ENCODE assay signal across 21 mouse cellular contexts in the genomic region with DNA sequence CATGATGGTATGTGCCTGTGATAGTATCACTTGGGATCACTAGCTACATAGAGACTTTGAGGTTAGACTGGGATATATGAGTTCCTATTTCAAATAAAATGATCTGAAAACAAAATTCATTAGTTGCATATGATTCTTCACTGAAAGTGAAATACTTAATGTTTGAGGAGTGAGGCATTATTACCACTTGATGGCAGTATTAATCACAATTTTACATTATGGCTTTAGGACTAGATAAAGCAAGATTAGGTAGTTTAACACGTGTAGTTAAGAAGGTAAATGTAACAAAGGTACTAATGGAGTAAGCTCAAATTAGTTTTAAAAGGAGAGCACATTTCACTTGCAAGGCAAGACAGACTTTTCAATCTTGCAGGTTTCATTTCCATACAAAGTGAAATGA. TPM values are rescaled to one million over a fixed set of nuclear protein-coding genes. Genes with fewer than 3 reads are reported as not detected.
DNase-seq lines count a peak whose midpoint lies in the region; ATAC-seq and TF ChIP-seq lines count a peak whose summit lies in the region.
"Had no signal": no experiment of that assay in that cellular context is flagged by ENCODE, and none has a peak within 500 bp of the region (broad histone marks: within the 10 kb centered on the region; RNA-seq: fewer than 3 reads in every experiment).

No protein-coding gene starts in this region.

- no peak for DNase-seq in frontal cortex, postnatal 14 days (ENCODE audit: low spot score in 2 of 2)
- DNase-seq in lung, postnatal 0 days (ENCODE audit: low spot score): peak; percentile 15
- no peak for DNase-seq in lung, postnatal 10 days
- DNase-seq in c-Kit-positive CD71-positive TER-119-positive erythroid progenitor cells, embryonic 14.5 days (ENCODE audit: low spot score): peak; percentile 14
- DNase-seq in splenic B cell, adult 2 months (ENCODE audit: low read depth, low spot score): peak; percentile 15
- no peak for DNase-seq in gastrocnemius, postnatal 14 days
- DNase-seq in cerebellum, adult 11 months: no peak
- DNase-seq: adrenal gland, postnatal 10 days; heart, adult 18-20 months; heart, postnatal 10 days; kidney, postnatal 25 days; lung, postnatal 4 days; right cerebral cortex, adult 18-20 months; thymus, adult 2 months had no signal

- no peak overlapping the region for H3K4me2 ChIP-seq in lung, postnatal 0 days (replicated peaks; ENCODE audit: low read depth, low read length)
- H3K4me2 ChIP-seq: embryonic facial prominence, embryonic 15.5 days; forebrain, embryonic 15.5 days; neural tube, embryonic 15.5 days had no signal

- peaks cover 7% of the 10 kb centered on the region; the same call in 1 of the 2 replicates for H3K36me3 ChIP-seq in lung, postnatal 0 days (ENCODE audit: insufficient read depth, low read length)
- H3K36me3 ChIP-seq in splenic B cell, adult 2 months (ENCODE audit: control insufficient read depth, insufficient read depth, low read length, poor library complexity, severe bottlenecking): no peaks in the 10 kb centered on the region

- WGBS in lung, postnatal 0 days: 56% methylated on average over 1 of the region's 1 CpGs

- no peak overlapping the region for H3K27ac ChIP-seq in lung, postnatal 0 days (ENCODE audit: low read length)
- H3K27ac ChIP-seq: embryonic facial prominence, embryonic 15.5 days; forebrain, embryonic 15.5 days; limb, embryonic 10.5 days; liver, embryonic 14.5 days; neural tube, embryonic 15.5 days had no signal

- peak; percentile 24; the same call in 1 of the 2 replicates for TF ChIP-seq CTCF in lung, postnatal 0 days (IDR thresholded peaks at IDR 0.05)

- no peaks in the 10 kb centered on the region for H3K9me3 ChIP-seq in lung, postnatal 0 days (ENCODE audit: low read length)
- H3K9me3 ChIP-seq: embryonic facial prominence, embryonic 15.5 days; forebrain, embryonic 15.5 days; limb, embryonic 10.5 days; neural tube, embryonic 15.5 days had no signal

- intact Hi-C loops in gastrocnemius, postnatal 14 days (cut with DNase I; ENCODE audit: low total_unique reads): no loop called here

- ATAC-seq in frontal cortex, adult (ENCODE audit: low TSS enrichment): 0 out of 2 replicates have a peak, but pooled peaks have one; percentile 9
- ATAC-seq in lung, postnatal 0 days: no peak
- ATAC-seq: forebrain, embryonic 15.5 days had no signal

- H3K4me3 ChIP-seq in lung, postnatal 0 days (ENCODE audit: low read depth, low read length): no peak overlapping the region
- H3K4me3 ChIP-seq: embryonic facial prominence, embryonic 15.5 days; forebrain, embryonic 15.5 days; limb, embryonic 10.5 days; neural tube, embryonic 15.5 days had no signal

- TF ChIP-seq EP300 in lung, postnatal 0 days (IDR thresholded peaks at IDR 0.05): no peak

- H3K27me3 ChIP-seq in lung, postnatal 0 days (replicated peaks; ENCODE audit: insufficient read depth, low read length): no peaks in the 10 kb centered on the region
- H3K27me3 ChIP-seq in splenic B cell, adult 2 months (ENCODE audit: control insufficient read depth, insufficient read depth, low read length, poor library complexity, severe bottlenecking): no peaks in the 10 kb centered on the region
- H3K27me3 ChIP-seq: CH12.LX; embryonic facial prominence, embryonic 15.5 days; forebrain, embryonic 15.5 days; neural tube, embryonic 15.5 days had no signal

- H3K9ac ChIP-seq in lung, postnatal 0 days (replicated peaks; ENCODE audit: low read depth): no peak overlapping the region
- H3K9ac ChIP-seq: embryonic facial prominence, embryonic 15.5 days; forebrain, embryonic 15.5 days; liver, embryonic 14.5 days; neural tube, embryonic 15.5 days had no signal

- no peaks in the 10 kb centered on the region for H3K4me1 ChIP-seq in lung, postnatal 0 days (ENCODE audit: insufficient read depth, low read depth, low read length)
- H3K4me1 ChIP-seq: embryonic facial prominence, embryonic 15.5 days; forebrain, embryonic 15.5 days; limb, embryonic 10.5 days; neural tube, embryonic 15.5 days had no signal

RNA-seq across cellular contexts. Expression of a gene that starts 24.1 kb away (rescaled TPM):
- 7.2 and 7.8 TPM in 2 replicates for polyA plus RNA-seq in lung, postnatal 0 days (2015; fragmentation: Nextera tagmentation; extraction: Ambion mirVana)
- total RNA-seq in gastrocnemius, postnatal 14 days (2021): 1 to 10 TPM; 1.2 to 1.3 TPM

RNA-seq across cellular contexts. Expression of a gene that starts 24.3 kb away (rescaled TPM):
- polyA plus RNA-seq in lung, postnatal 0 days (2015; fragmentation: Nextera tagmentation; extraction: Ambion mirVana): 8.3 and 8.7 TPM in 2 replicates
- total RNA-seq in gastrocnemius, postnatal 14 days (2021): 1 to 10 TPM; 5.8 to 6.2 TPM

RNA-seq across cellular contexts. Expression of a gene that starts 25.7 kb away (rescaled TPM):
- polyA plus RNA-seq in lung, postnatal 0 days (2015; fragmentation: Nextera tagmentation; extraction: Ambion mirVana): 11.3 and 12.2 TPM in 2 replicates
- 10 to 100 TPM; 16.3 to 18.9 TPM for total RNA-seq in gastrocnemius, postnatal 14 days (2021)

RNA-seq across cellular contexts. Expression of a gene that starts 26.0 kb away (rescaled TPM):
- polyA plus RNA-seq in lung, postnatal 0 days (2015; fragmentation: Nextera tagmentation; extraction: Ambion mirVana): 30.8 and 33.2 TPM in 2 replicates
- 10 to 100 TPM; 31.5 to 35.7 TPM for total RNA-seq in gastrocnemius, postnatal 14 days (2021)

Comparison
In these comparisons a context has a peak if more than half of its experiments do, and no peak if none do; other contexts are left out.
1. DNase-seq: peak in lung, postnatal 0 days (single experiment), c-Kit-positive CD71-positive TER-119-positive erythroid progenitor cells, embryonic 14.5 days (single experiment) and splenic B cell, adult 2 months (single experiment); none in frontal cortex, postnatal 14 days (0 of 2), lung, postnatal 10 days (single experiment), gastrocnemius, postnatal 14 days (single experiment) and cerebellum, adult 11 months (single experiment).